Mouse (Mus musculus) ES-E14 (cell line): Measurements from ENCODE around the gene Pomt2. TPM values are rescaled to one million over a fixed set of nuclear protein-coding genes. Genes with fewer than 3 reads are reported as not detected.

Experiments used
- DNase-seq: peaks from one replicate; pipeline ENCODE4 v3.0.0-alpha.2; 2013; ENCODE audit warnings: low read depth, low spot score
- H3K27ac ChIP-seq: 2 replicates; pipeline ENCODE4 v1.5.1; 2012; ENCODE audit warnings: low read depth, mild to moderate bottlenecking, low read length, moderate library complexity, mixed read lengths; ENCODE audit not compliant: poor library complexity, insufficient read depth, severe bottlenecking
- H3K36me3 ChIP-seq: 2 replicates; pipeline ENCODE4 v1.6.1; 2012; ENCODE audit warnings: mild to moderate bottlenecking, low read length, moderate library complexity, mixed read lengths; ENCODE audit not compliant: control insufficient read depth, poor library complexity, insufficient read depth, severe bottlenecking
- H3K4me1 ChIP-seq, 2 experiments: fragments of 150-350 bp in 1 of 2; sonication (generic) in 1 of 2; 2 replicates each; pipeline ENCODE4 v1.6.1; 2012; ENCODE audit warnings: low read length in 2 of 2, mild to moderate bottlenecking in 1 of 2, mixed read lengths in 1 of 2; ENCODE audit not compliant: control insufficient read depth in 2 of 2, insufficient read depth in 2 of 2, poor library complexity in 1 of 2
- H3K4me3 ChIP-seq, 2 experiments: fragments of 150-350 bp in 1 of 2; sonication (generic) in 1 of 2; 2 replicates each; pipeline ENCODE4 v1.5.1; 2012; ENCODE audit warnings: low read length in 2 of 2, low read depth in 1 of 2, mild to moderate bottlenecking in 1 of 2, mixed read lengths in 1 of 2; ENCODE audit not compliant: insufficient read depth in 1 of 2, poor library complexity in 1 of 2, severe bottlenecking in 1 of 2
- H3K9ac ChIP-seq: 2 replicates; pipeline ENCODE4 v1.6.1; 2012; ENCODE audit warnings: low read depth, mild to moderate bottlenecking, low read length, mixed read lengths; ENCODE audit not compliant: poor library complexity, insufficient read depth, severe bottlenecking
- H3K9me3 ChIP-seq: fragments of 150-350 bp; sonication (generic); 2 replicates; pipeline ENCODE4 v1.6.1; 2012; ENCODE audit warnings: low read depth, mild to moderate bottlenecking, low read length; ENCODE audit not compliant: control insufficient read depth, insufficient read depth
- CHD2 ChIP-seq: IDR thresholded peaks from 2 replicates; pipeline ENCODE4 v1.6.1; 2014; ENCODE audit warnings: mild to moderate bottlenecking, low read depth, low read length, inconsistent platforms
- HCFC1 ChIP-seq: IDR thresholded peaks from 2 replicates; pipeline ENCODE4 v1.6.1; 2012; ENCODE audit warnings: low read length, inconsistent platforms, borderline replicate concordance; ENCODE audit not compliant: insufficient read depth
- MAFK ChIP-seq: IDR thresholded peaks from 2 replicates; pipeline ENCODE4 v1.6.1; 2014; ENCODE audit warnings: mild to moderate bottlenecking, low read depth, low read length, inconsistent platforms; ENCODE audit not compliant: insufficient read depth
- ZC3H11A ChIP-seq: IDR thresholded peaks from 2 replicates; pipeline ENCODE4 v1.6.1; 2012; ENCODE audit warnings: low read depth, mild to moderate bottlenecking, inconsistent platforms, low read length, borderline replicate concordance
- ZNF384 ChIP-seq: IDR thresholded peaks from 2 replicates; pipeline ENCODE4 v1.6.1; 2012; ENCODE audit warnings: low read depth, low read length, inconsistent platforms
- in situ Hi-C, 2 experiments: fragments of 600-800 bp; cut with MboI; formaldehyde crosslinking; loops; one replicate each; pipeline ENCODE4 v1.15.1; 2025; ENCODE audit warnings: low sequenced_read_pairs in 2 of 2, inconsistent platforms in 1 of 2; ENCODE audit not compliant: unreplicated experiment in 2 of 2
- total RNA-seq: library from RNA; depleted of rRNA; stranded (reverse); fragments of 300-350 nt; gene quantifications from 2 replicates; pipeline ENCODE4 v1.2.3, GENCODE M21; 2012

Gene Pomt2
- total RNA-seq, 1 experiment, result 23.9 TPM

GRCm38 (mm10) chr12:87089255-87089654 is 58.5 kb downstream of the Pomt2 start:
- no peak overlapping the region for H3K27ac ChIP-seq
- no peaks in the 10 kb centered on the region for H3K9me3 ChIP-seq
- H3K4me1 ChIP-seq, result peaks cover 0 to 3% of the 10 kb centered on the region in 2 experiments; a peak in 1 of 4 replicates
- H3K36me3 ChIP-seq, result no peaks in the 10 kb centered on the region
- in situ Hi-C loops, result no loop called here
- no peak for TF ChIP-seq MAFK
- no peak for TF ChIP-seq ZNF384
- TF ChIP-seq ZC3H11A, result no peak
- TF ChIP-seq CHD2, result no peak
- TF ChIP-seq HCFC1, result no peak
- DNase-seq, result no peak
- H3K4me3 ChIP-seq, result no peak overlapping the region
- no peak overlapping the region for H3K9ac ChIP-seq

GRCm38 (mm10) chr12:87088331-87088730 is 59.4 kb downstream of the Pomt2 start:
- Histone ChIP-seq H3K36me3 (no peaks in the 10 kb centered on the region), H3K4me1 (peaks cover 0 to 3% of the 10 kb centered on the region in 2 experiments; a peak in 1 of 4 replicates), H3K9me3 (no peaks in the 10 kb centered on the region), H3K27ac (no peak overlapping the region), H3K9ac (no peak overlapping the region), H3K4me3 (no peak overlapping the region)
- in situ Hi-C loops, result no loop called here
- peak; percentile 51 for DNase-seq
- TF ChIP-seq HCFC1 (no peak), MAFK (no peak), ZNF384 (0 out of 2 replicates have a peak, but pooled peaks have one; percentile 23), ZC3H11A (0 out of 2 replicates have a peak, but pooled peaks have one; percentile 27), CHD2 (no peak)

DNA sequence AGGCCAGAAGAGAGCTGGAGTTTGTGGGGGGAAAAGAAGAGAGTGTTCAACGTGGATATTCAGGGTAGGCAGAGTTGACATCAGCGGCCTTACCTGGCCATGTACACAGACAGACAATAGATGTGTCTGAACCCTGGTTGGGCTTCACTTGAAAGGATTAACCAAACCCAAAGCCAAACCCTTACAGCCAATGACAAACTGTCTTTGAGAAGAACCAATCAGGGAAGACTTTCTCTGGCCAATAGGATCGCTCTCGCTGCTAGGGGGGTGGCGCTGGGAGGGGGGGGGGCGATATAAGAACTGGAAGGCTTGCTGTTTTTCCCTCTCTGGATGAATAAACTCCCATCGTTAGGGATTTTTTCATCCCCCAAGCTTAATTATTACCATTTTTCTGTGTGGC is 60.5 kb downstream of the Pomt2 start:
- H3K9me3 ChIP-seq, result no peaks in the 10 kb centered on the region
- DNase-seq, result no peak
- in situ Hi-C loops, result no loop called here
- peaks cover 0 to 3% of the 10 kb centered on the region in 2 experiments; a peak in 1 of 4 replicates for H3K4me1 ChIP-seq
- H3K36me3 ChIP-seq, result no peaks in the 10 kb centered on the region
- no peak overlapping the region for H3K27ac ChIP-seq
- no peak for TF ChIP-seq ZC3H11A
- TF ChIP-seq MAFK, result no peak
- TF ChIP-seq ZNF384, result no peak
- TF ChIP-seq HCFC1, result no peak
- TF ChIP-seq CHD2, result no peak
- H3K4me3 ChIP-seq, result peak overlapping the region in 1 of 2 experiments; percentile 42; a peak in 2 of 4 replicates
- H3K9ac ChIP-seq, result no peak overlapping the region

DNA sequence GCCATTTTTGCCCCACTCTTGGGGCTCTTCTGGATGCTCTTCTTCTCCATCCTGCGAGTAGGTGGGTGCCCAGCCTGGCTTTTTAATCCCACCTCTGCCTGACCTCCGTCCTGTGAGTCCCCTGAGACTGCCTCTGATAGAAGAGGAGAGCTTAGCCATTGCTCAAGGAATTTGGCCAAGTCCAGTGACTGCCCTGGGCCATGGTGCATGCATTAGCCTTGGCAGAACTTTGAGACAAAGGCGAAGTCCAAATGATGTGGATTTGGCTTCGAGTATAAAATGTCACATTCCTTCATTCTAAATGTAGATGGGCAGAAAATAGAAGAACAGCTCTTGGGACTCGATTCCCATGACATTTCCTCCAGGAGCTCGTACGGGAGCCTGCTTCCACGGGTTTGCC is 65.0 kb downstream of the Pomt2 start:
- Histone ChIP-seq H3K27ac (no peak overlapping the region), H3K36me3 (no peaks in the 10 kb centered on the region), H3K4me1 (peaks cover 0 to 3% of the 10 kb centered on the region in 2 experiments; a peak in 1 of 4 replicates), H3K4me3 (no peak overlapping the region), H3K9ac (no peak overlapping the region), H3K9me3 (no peaks in the 10 kb centered on the region)
- in situ Hi-C loops, result no loop called here
- no peak for TF ChIP-seq CHD2
- no peak for TF ChIP-seq ZC3H11A
- no peak for TF ChIP-seq MAFK
- no peak for TF ChIP-seq ZNF384
- no peak for TF ChIP-seq HCFC1
- DNase-seq, result no peak

DNA sequence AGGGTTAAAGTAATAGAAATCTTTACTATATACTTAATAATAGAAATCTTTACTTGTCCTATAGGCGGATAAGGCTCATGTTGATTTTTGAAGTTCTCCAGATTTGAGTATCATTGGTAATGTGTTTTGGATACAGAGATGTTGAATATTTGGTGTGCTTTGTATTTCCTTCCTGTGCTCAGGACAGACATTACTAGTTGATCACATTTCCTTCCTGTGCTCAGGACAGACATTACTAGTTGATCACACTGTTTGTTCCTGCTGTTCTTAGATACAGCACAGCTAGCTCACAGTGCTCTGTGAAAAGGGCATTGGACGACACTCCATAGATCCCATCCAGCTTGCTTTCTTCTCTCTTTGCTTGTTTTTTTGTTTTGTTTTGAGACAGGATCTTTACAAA is 71.2 kb downstream of the Pomt2 start:
- no peaks in the 10 kb centered on the region for H3K4me1 ChIP-seq
- DNase-seq, result no peak
- no peaks in the 10 kb centered on the region for H3K36me3 ChIP-seq
- H3K9me3 ChIP-seq, result no peaks in the 10 kb centered on the region
- TF ChIP-seq ZC3H11A (no peak), CHD2 (no peak), HCFC1 (no peak), ZNF384 (no peak), MAFK (no peak)
- H3K4me3 ChIP-seq, result no peak overlapping the region
- no peak overlapping the region for H3K9ac ChIP-seq
- no peak overlapping the region for H3K27ac ChIP-seq
- in situ Hi-C loops, result no loop called here
